Mouse (Mus musculus) hindbrain, embryonic 13.5 days (tissue): ENCODE data around the gene Ppp5c. TPM values are rescaled to one million over a fixed set of nuclear protein-coding genes. Genes with fewer than 3 reads are reported as not detected.

Source experiments
- ATAC-seq: fragments of 200-750 bp; cut with Nextera tagmentation; 2 replicates; pipeline ENCODE4 v1.8.0; 2017; ENCODE audit warnings: moderate TSS enrichment; ENCODE audit not compliant: low FRiP score
- H3K27ac ChIP-seq: fragments of 300-500 bp; sonication (generic); 2 replicates; pipeline ENCODE4 v1.5.1; 2015; ENCODE audit warnings: inconsistent platforms, mild to moderate bottlenecking, moderate library complexity
- H3K27me3 ChIP-seq: fragments of 300-500 bp; sonication (generic); 2 replicates; pipeline ENCODE4 v1.6.1; 2015; ENCODE audit warnings: mild to moderate bottlenecking, inconsistent platforms
- H3K36me3 ChIP-seq: fragments of 300-500 bp; sonication (generic); 2 replicates; pipeline ENCODE4 v1.6.1; 2015; ENCODE audit warnings: mild to moderate bottlenecking, inconsistent platforms
- H3K4me1 ChIP-seq: fragments of 300-500 bp; sonication (generic); replicated peaks from 2 replicates; pipeline ENCODE4 v1.6.1; 2015; ENCODE audit warnings: inconsistent platforms
- H3K4me2 ChIP-seq: fragments of 300-500 bp; sonication (generic); 2 replicates; pipeline ENCODE4 v1.6.1; 2015; ENCODE audit warnings: inconsistent platforms, mild to moderate bottlenecking, moderate library complexity
- H3K4me3 ChIP-seq: fragments of 300-500 bp; sonication (generic); 2 replicates; pipeline ENCODE4 v1.5.1; 2015; ENCODE audit warnings: mild to moderate bottlenecking, inconsistent platforms
- H3K9ac ChIP-seq: fragments of 300-500 bp; sonication (generic); 2 replicates; pipeline ENCODE4 v1.6.1; 2015; ENCODE audit warnings: mild to moderate bottlenecking, inconsistent platforms
- H3K9me3 ChIP-seq: fragments of 300-500 bp; sonication (generic); 2 replicates; pipeline ENCODE4 v1.6.1; 2016; ENCODE audit warnings: inconsistent platforms
- WGBS: fragments of 180-500 bp; shearing (Covaris S2); methylation state at CpG from one replicate; pipeline ENCODE4 v1.1.7; 2015; 5-methylcytosine and 5-hydroxymethylcytosine counted together
- polyA plus RNA-seq: library from polyadenylated mRNA; unstranded; fragments of >200 nt; fragmentation: Nextera tagmentation; extraction: Ambion mirVana; gene quantifications from 2 replicates; pipeline ENCODE4 v1.2.1, GENCODE M21; 2015

Gene Ppp5c
- polyA plus RNA-seq, 1 experiment from 2014 or later = 109 TPM

- no peak for ATAC-seq
- peaks cover 13% of the 10 kb centered on the region for H3K27me3 ChIP-seq
- 31% methylated on average over 15 of the region's 15 CpGs for WGBS
- H3K9me3 ChIP-seq = no peaks in the 10 kb centered on the region
- peak overlapping the region; percentile 6; the same call in 1 of the 2 replicates for H3K4me2 ChIP-seq
- peaks cover 72% of the 10 kb centered on the region for H3K4me1 ChIP-seq
- no peak overlapping the region for H3K9ac ChIP-seq
- H3K36me3 ChIP-seq = no peaks in the 10 kb centered on the region
- peak overlapping the region; percentile 66 for H3K27ac ChIP-seq
- H3K4me3 ChIP-seq = no peak overlapping the region
These were observed 37.5 kb downstream of the Ppp5c start for GRCm38 (mm10) chr7:16990006-16990744.

GRCm38 (mm10) chr7:16988405-16988804 lies 39.3 kb downstream of the Ppp5c start:
- no peak overlapping the region for H3K4me3 ChIP-seq
- no peaks in the 10 kb centered on the region for H3K36me3 ChIP-seq
- no peaks in the 10 kb centered on the region for H3K9me3 ChIP-seq
- ATAC-seq = no peak
- H3K4me1 ChIP-seq = peaks cover 71% of the 10 kb centered on the region
- H3K4me2 ChIP-seq = no peak overlapping the region
- peak overlapping the region; percentile 77 for H3K27ac ChIP-seq
- H3K9ac ChIP-seq = no peak overlapping the region
- H3K27me3 ChIP-seq = 0 out of 2 replicates have a peak, but pooled peaks cover under 1% of the 10 kb centered on the region
- 34% methylated on average over 3 of the region's 3 CpGs for WGBS

GRCm38 (mm10) chr7:16987541-16988149 lies 40.1 kb downstream of the Ppp5c start:
- Histone ChIP-seq H3K27me3 (no peaks in the 10 kb centered on the region), H3K4me3 (no peak overlapping the region), H3K4me2 (peak overlapping the region; percentile 15), H3K4me1 (peaks cover 77% of the 10 kb centered on the region), H3K9me3 (no peaks in the 10 kb centered on the region), H3K9ac (peak overlapping the region; percentile 55; the same call in 1 of the 2 replicates), H3K36me3 (no peaks in the 10 kb centered on the region), H3K27ac (peak overlapping the region; percentile 77)
- peak; percentile 17; the same call in 1 of the 2 replicates for ATAC-seq
- WGBS = 26% methylated on average over 7 of the region's 7 CpGs

GRCm38 (mm10) chr7:16982859-16983568 lies 44.7 kb downstream of the Ppp5c start, which contains the start of gene Gm42372:
Gene Gm42372 (plus strand): TSS chr7:16983086.
- peak within 1 kb of the TSS; percentile 74 for H3K9ac ChIP-seq
- peak within 1 kb of the TSS; percentile 51 for H3K4me3 ChIP-seq
- 21% methylated on average over 26 of the region's 26 CpGs for WGBS
- H3K27me3 ChIP-seq = no peaks in the 10 kb centered on the region
- H3K4me2 ChIP-seq = peak within 1 kb of the TSS; percentile 77
- H3K36me3 ChIP-seq = no peaks in the 10 kb centered on the region
- ATAC-seq = peak; percentile 72
- peaks cover 66% of the 10 kb centered on the region for H3K4me1 ChIP-seq
- peak within 1 kb of the TSS; percentile 63 for H3K27ac ChIP-seq
- no peaks in the 10 kb centered on the region for H3K9me3 ChIP-seq

- Histone ChIP-seq H3K4me2 (peak overlapping the region; percentile 43), H3K27me3 (no peaks in the 10 kb centered on the region), H3K9ac (peak overlapping the region; percentile 51; the same call in 1 of the 2 replicates), H3K27ac (peak overlapping the region; percentile 73), H3K36me3 (no peaks in the 10 kb centered on the region), H3K4me3 (0 out of 2 replicates have a peak overlapping the region, but pooled peaks have one; percentile 2), H3K4me1 (peaks cover 42% of the 10 kb centered on the region), H3K9me3 (no peaks in the 10 kb centered on the region)
- ATAC-seq = peak; percentile 41; the same call in 1 of the 2 replicates
- 8% methylated on average over 12 of the region's 12 CpGs for WGBS
These were observed 47.4 kb downstream of the Ppp5c start for GRCm38 (mm10) chr7:16980348-16980747.

- Histone ChIP-seq H3K27ac (no peak overlapping the region), H3K9ac (no peak overlapping the region), H3K4me1 (peaks cover 28% of the 10 kb centered on the region), H3K9me3 (no peaks in the 10 kb centered on the region), H3K4me3 (no peak overlapping the region), H3K36me3 (no peaks in the 10 kb centered on the region), H3K4me2 (no peak overlapping the region), H3K27me3 (no peaks in the 10 kb centered on the region)
- no peak for ATAC-seq
- WGBS = 85% methylated on average over 2 of the region's 3 CpGs
These were observed 49.1 kb downstream of the Ppp5c start for GRCm38 (mm10) chr7:16978593-16978992.

- Histone ChIP-seq H3K27ac (no peak overlapping the region), H3K4me2 (no peak overlapping the region), H3K4me1 (peaks cover 24% of the 10 kb centered on the region), H3K4me3 (no peak overlapping the region), H3K27me3 (no peaks in the 10 kb centered on the region), H3K9me3 (no peaks in the 10 kb centered on the region), H3K9ac (no peak overlapping the region), H3K36me3 (no peaks in the 10 kb centered on the region)
- ATAC-seq = no peak
- 85% methylated on average over 6 of the region's 6 CpGs for WGBS
These were observed 49.6 kb downstream of the Ppp5c start for GRCm38 (mm10) chr7:16978173-16978572.

- WGBS = 60% methylated on average over 8 of the region's 8 CpGs
These were observed 51.4 kb downstream of the Ppp5c start for GRCm38 (mm10) chr7:16976298-16976697.

GRCm38 (mm10) chr7:16974018-16974417 lies 53.7 kb downstream of the Ppp5c start:
- no peaks in the 10 kb centered on the region for H3K4me1 ChIP-seq
- no peaks in the 10 kb centered on the region for H3K36me3 ChIP-seq
- WGBS = 46% methylated on average over 6 of the region's 6 CpGs
- no peak overlapping the region for H3K4me3 ChIP-seq
- ATAC-seq = no peak
- no peak overlapping the region for H3K27ac ChIP-seq
- H3K4me2 ChIP-seq = no peak overlapping the region
- no peak overlapping the region for H3K9ac ChIP-seq
- H3K9me3 ChIP-seq = no peaks in the 10 kb centered on the region
- H3K27me3 ChIP-seq = no peaks in the 10 kb centered on the region

More at GRCm38 (mm10) chr7:16976298-16976697, 51.4 kb downstream of the Ppp5c start:
- Histone ChIP-seq H3K27me3 (no peaks in the 10 kb centered on the region), H3K4me2 (no peak overlapping the region), H3K4me3 (no peak overlapping the region), H3K9ac (no peak overlapping the region), H3K36me3 (no peaks in the 10 kb centered on the region), H3K4me1 (peaks cover 9% of the 10 kb centered on the region), H3K9me3 (no peaks in the 10 kb centered on the region), H3K27ac (no peak overlapping the region)
- no peak for ATAC-seq

- no peak overlapping the region for H3K4me2 ChIP-seq
- H3K27me3 ChIP-seq = no peaks in the 10 kb centered on the region
- ATAC-seq = no peak
- no peak overlapping the region for H3K9ac ChIP-seq
- H3K36me3 ChIP-seq = no peaks in the 10 kb centered on the region
- H3K4me1 ChIP-seq = no peaks in the 10 kb centered on the region
- H3K9me3 ChIP-seq = no peaks in the 10 kb centered on the region
- H3K27ac ChIP-seq = no peak overlapping the region
- H3K4me3 ChIP-seq = no peak overlapping the region
- WGBS = 86% methylated on average over 3 of the region's 3 CpGs
These were observed 56.6 kb downstream of the Ppp5c start for GRCm38 (mm10) chr7:16971160-16971559.

- Histone ChIP-seq H3K27me3 (no peaks in the 10 kb centered on the region), H3K4me3 (no peak overlapping the region), H3K4me1 (peaks cover 3% of the 10 kb centered on the region; the same call in 1 of the 2 replicates), H3K4me2 (no peak overlapping the region), H3K27ac (no peak overlapping the region), H3K36me3 (0 out of 2 replicates have a peak, but pooled peaks cover 5% of the 10 kb centered on the region), H3K9ac (no peak overlapping the region), H3K9me3 (no peaks in the 10 kb centered on the region)
- 88% methylated on average over 6 of the region's 6 CpGs for WGBS
- no peak for ATAC-seq
These were observed 59.3 kb downstream of the Ppp5c start for GRCm38 (mm10) chr7:16968414-16968813.

- ATAC-seq = no peak
These were observed 66.0 kb downstream of the Ppp5c start for GRCm38 (mm10) chr7:16961678-16962077.

More at GRCm38 (mm10) chr7:16961678-16962077, 66.0 kb downstream of the Ppp5c start:
- Histone ChIP-seq H3K36me3 (peaks cover 25% of the 10 kb centered on the region), H3K9me3 (no peaks in the 10 kb centered on the region), H3K4me1 (peaks cover 60% of the 10 kb centered on the region), H3K4me2 (peak overlapping the region; percentile 76), H3K9ac (no peak overlapping the region), H3K4me3 (peak overlapping the region; percentile 7; the same call in 1 of the 2 replicates), H3K27me3 (no peaks in the 10 kb centered on the region), H3K27ac (no peak overlapping the region)
- 82% methylated on average over 5 of the region's 5 CpGs for WGBS
